Mouse (Mus musculus) MEL (cell line): ENCODE results near the gene Cbln4. TPM values are rescaled to one million over a fixed set of nuclear protein-coding genes. Genes with fewer than 3 reads are reported as not detected.

ENCODE experiments used
- DNase-seq: peaks from one replicate; pipeline ENCODE4 v3.0.0; 2011; ENCODE audit warnings: low read depth, low spot score
- H3K27ac ChIP-seq: 2 replicates; pipeline ENCODE4 v1.5.1; 2012; ENCODE audit warnings: low read depth, mild to moderate bottlenecking, control low read depth, low read length, moderate library complexity; ENCODE audit not compliant: control insufficient read depth
- H3K27me3 ChIP-seq, 2 experiments: fragments of 150-350 bp in 1 of 2; sonication (generic) in 1 of 2; 2 replicates each; pipeline ENCODE4 v1.6.1; 2012; ENCODE audit warnings: low read length in 2 of 2, mild to moderate bottlenecking in 2 of 2, improper control_type of control experiment in 1 of 2, moderate library complexity in 1 of 2; ENCODE audit not compliant: insufficient read depth in 2 of 2, control insufficient read depth in 1 of 2
- H3K36me3 ChIP-seq, 2 experiments: 2 replicates each; pipeline ENCODE4 v1.6.1; 2012 to 2014; ENCODE audit warnings: low read length in 2 of 2, improper control_type of control experiment in 1 of 2, inconsistent platforms in 1 of 2, mild to moderate bottlenecking in 1 of 2; ENCODE audit not compliant: insufficient read depth in 2 of 2, control insufficient read depth in 1 of 2
- H3K4me1 ChIP-seq, 2 experiments: fragments of 150-350 bp in 1 of 2; sonication (generic) in 1 of 2; 2 replicates each; pipeline ENCODE4 v1.6.1; 2012; ENCODE audit warnings: low read length in 2 of 2, improper control_type of control experiment in 1 of 2, mild to moderate bottlenecking in 1 of 2; ENCODE audit not compliant: insufficient read depth in 2 of 2, control insufficient read depth in 1 of 2
- H3K4me3 ChIP-seq, 2 experiments: fragments of 150-350 bp in 1 of 2; sonication (generic) in 1 of 2; 2 replicates each; pipeline ENCODE4 v1.5.1; 2012; ENCODE audit warnings: low read depth in 2 of 2, low read length in 2 of 2, mild to moderate bottlenecking in 2 of 2, moderate library complexity in 2 of 2, control low read depth in 1 of 2, improper control_type of control experiment in 1 of 2; ENCODE audit not compliant: control insufficient read depth in 1 of 2, insufficient read depth in 1 of 2
- H3K79me2 ChIP-seq: 2 replicates; pipeline ENCODE4 v1.6.1; 2012; ENCODE audit warnings: mild to moderate bottlenecking, low read length, moderate library complexity; ENCODE audit not compliant: control insufficient read depth, poor library complexity, insufficient read depth
- H3K9ac ChIP-seq: 2 replicates; pipeline ENCODE4 v1.6.1; 2012; ENCODE audit warnings: low read depth, mild to moderate bottlenecking, control low read depth, low read length, moderate library complexity; ENCODE audit not compliant: control insufficient read depth, poor library complexity, severe bottlenecking
- H3K9me3 ChIP-seq: fragments of 150-350 bp; sonication (generic); replicated peaks from 2 replicates; pipeline ENCODE4 v1.6.1; 2012; ENCODE audit warnings: mild to moderate bottlenecking, low read length, improper control_type of control experiment, moderate library complexity; ENCODE audit not compliant: insufficient read depth
- CHD2 ChIP-seq: IDR thresholded peaks from 2 replicates; pipeline ENCODE4 v1.6.1; 2011; ENCODE audit warnings: low read length, improper control_type of control experiment
- CTCF ChIP-seq, 3 experiments: IDR thresholded peaks in 2 of 3; conservative IDR thresholded peaks in 1 of 3; 2 replicates each; pipeline ENCODE4 v1.5.1; 2011 to 2012; ENCODE audit warnings: low read length in 3 of 3, low read depth in 2 of 3, mild to moderate bottlenecking in 2 of 3, improper control_type of control experiment in 1 of 3, inconsistent platforms in 1 of 3, mixed read lengths in 1 of 3, moderate library complexity in 1 of 3; ENCODE audit not compliant: control insufficient read depth in 1 of 3, insufficient read depth in 1 of 3, poor library complexity in 1 of 3, severe bottlenecking in 1 of 3
- MAFK ChIP-seq: IDR thresholded peaks from 2 replicates; pipeline ENCODE4 v1.6.1; 2011; ENCODE audit warnings: low read depth, mild to moderate bottlenecking, low read length, improper control_type of control experiment, borderline replicate concordance
- MAZ ChIP-seq: IDR thresholded peaks from 2 replicates; pipeline ENCODE4 v1.6.1; 2012; ENCODE audit warnings: low read depth, mild to moderate bottlenecking, inconsistent platforms, low read length, improper control_type of control experiment
- MYC ChIP-seq: IDR thresholded peaks from 2 replicates; pipeline ENCODE4 v1.6.1; 2011; ENCODE audit warnings: low read depth, mild to moderate bottlenecking, low read length, improper control_type of control experiment, moderate library complexity
- NRF1 ChIP-seq: IDR thresholded peaks from 2 replicates; pipeline ENCODE4 v1.6.1; 2014; ENCODE audit warnings: low read depth, mild to moderate bottlenecking, inconsistent platforms, low read length, improper control_type of control experiment, moderate library complexity; ENCODE audit not compliant: poor library complexity, insufficient read depth, severe bottlenecking
- SIN3A ChIP-seq: IDR thresholded peaks from 2 replicates; pipeline ENCODE4 v1.6.1; 2012; ENCODE audit warnings: low read length, improper control_type of control experiment, inconsistent platforms
- SMC3 ChIP-seq: IDR thresholded peaks from 2 replicates; pipeline ENCODE4 v1.6.1; 2011; ENCODE audit warnings: low read depth, low read length, improper control_type of control experiment
- UBTF ChIP-seq: IDR thresholded peaks from 2 replicates; pipeline ENCODE4 v1.6.1; 2012; ENCODE audit warnings: low read depth, mild to moderate bottlenecking, inconsistent platforms, low read length, improper control_type of control experiment, moderate library complexity, borderline replicate concordance; ENCODE audit not compliant: insufficient read depth
- polyA plus RNA-seq, 2 experiments: library from polyadenylated mRNA; stranded (reverse) in 1 of 2; unstranded in 1 of 2; fragments of >175 nt in 1 of 2; fragments of >200 nt in 1 of 2; gene quantifications; 2 replicates each; pipeline versions ENCODE4 v1.2.1 to v1.2.4; 2012; ENCODE audit warnings: low replicate concordance in 2 of 2, low read depth in 1 of 2; ENCODE audit not compliant: insufficient read length in 2 of 2, insufficient read depth in 1 of 2, missing spikeins in 1 of 2
- total RNA-seq: library from RNA; depleted of rRNA; stranded (reverse); fragments of 300-350 nt; gene quantifications from 2 replicates; pipeline ENCODE4 v1.2.3, GENCODE M21; 2012; rRNA removed

Cbln4 gene
- total and polyA plus RNA-seq, 3 experiments = not detected

DNA sequence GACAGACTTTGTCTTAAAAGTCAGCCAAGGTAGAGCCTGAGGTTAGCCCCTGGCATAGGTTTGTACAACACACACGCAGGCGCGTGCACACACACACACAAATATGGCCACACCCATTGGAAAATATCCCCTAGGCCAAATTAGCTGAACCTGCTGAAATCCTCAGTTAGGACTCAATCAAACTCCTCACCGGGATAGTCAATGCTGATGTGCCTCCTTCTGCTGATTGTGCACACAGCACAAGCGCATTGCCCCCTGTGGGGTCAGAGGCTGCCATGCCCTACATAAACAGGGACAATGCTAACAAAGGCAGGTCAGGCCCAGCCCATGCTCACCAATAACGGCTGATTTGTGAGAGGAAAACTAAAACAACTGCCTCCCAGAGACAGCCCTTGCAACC is 56.6 kb downstream of the Cbln4 start:
- Histone ChIP-seq H3K36me3 (no peaks in the 10 kb centered on the region), H3K27ac (no peak overlapping the region), H3K79me2 (no peaks in the 10 kb centered on the region), H3K27me3 (no peaks in the 10 kb centered on the region), H3K9ac (no peak overlapping the region), H3K9me3 (no peaks in the 10 kb centered on the region), H3K4me1 (no peaks in the 10 kb centered on the region), H3K4me3 (no peak overlapping the region)
- no peak for TF ChIP-seq SMC3
- TF ChIP-seq CHD2 = no peak
- TF ChIP-seq UBTF = no peak
- no peak for TF ChIP-seq SIN3A
- TF ChIP-seq CTCF (IDR thresholded peaks at IDR 0.05 in 2 of 3, conservative IDR thresholded peaks at IDR 0.05 in 1 of 3; ENCODE audit: control insufficient read depth in 1 of 3, insufficient read depth in 1 of 3, low read depth in 2 of 3, low read length in 3 of 3, poor library complexity in 1 of 3, severe bottlenecking in 1 of 3) = no peak
- no peak for TF ChIP-seq MAFK
- TF ChIP-seq MYC = no peak
- no peak for TF ChIP-seq MAZ
- TF ChIP-seq NRF1 = no peak
- no peak for DNase-seq

Other genes with a start within 250 kb of the Cbln4 start
- 0.04 TPM in 1 of 2 replicates, not detected in the other for gene Mc3r, start 205.0 kb upstream of the Cbln4 start, total RNA-seq
- not detected for gene Mc3r, start 205.0 kb upstream of the Cbln4 start, polyA plus RNA-seq